Mouse (Mus musculus) brain, embryonic 18.5 days (tissue): ENCODE measurements at regions not wholly inside any gene's neighbourhood (a gene's known extent, or its start where the extent isn't known, plus 50 kb on each side); places are given as distances from the start of the nearest gene placed in this dataset.
A peak's percentile ranks its signal among the peaks of the same experiment; 100 is the strongest.

Experiments
- DNase-seq: peaks from one replicate; pipeline ENCODE4 v3.0.0-alpha.2; 2012; ENCODE audit warnings: low read depth, low spot score

DNA sequence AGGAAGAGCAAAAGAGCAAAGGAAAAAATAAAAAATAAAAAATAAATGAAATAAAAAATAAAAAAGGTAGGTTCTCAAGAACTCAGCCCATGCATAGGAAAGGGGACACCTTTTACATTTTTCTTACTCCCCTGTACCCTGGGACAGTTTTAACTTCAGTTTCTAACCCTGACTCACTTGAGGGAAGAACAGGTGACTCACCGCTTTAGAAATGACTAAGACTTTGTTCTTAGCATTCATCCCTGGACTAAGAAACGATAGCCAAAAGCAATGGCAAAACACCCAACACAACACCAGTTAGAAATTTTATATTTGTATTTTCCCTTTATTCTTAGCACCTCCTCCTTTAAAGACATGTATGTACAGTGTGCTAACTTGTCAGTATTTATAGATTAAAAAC, 161.5 kb upstream of the Samsn1 start:
- DNase-seq, result no peak

DNA sequence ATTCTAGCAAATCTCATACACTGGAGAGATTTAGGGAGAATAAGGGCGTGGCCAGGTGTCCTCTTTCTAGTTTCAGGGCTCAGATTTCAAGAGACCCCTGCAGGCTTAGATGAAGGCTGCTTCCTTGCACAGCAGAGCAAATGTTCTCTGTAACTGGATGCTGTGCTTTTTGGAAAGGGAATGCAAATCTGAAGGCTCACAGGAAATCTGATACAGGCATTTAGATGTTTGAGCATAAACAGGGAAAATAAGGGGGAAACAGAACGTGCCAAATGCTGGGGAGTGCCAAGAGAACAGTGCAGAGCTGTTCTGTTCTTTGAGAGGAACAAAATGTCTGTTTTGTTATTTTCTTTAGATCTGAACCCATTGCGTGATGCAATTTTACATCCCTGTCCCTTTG, 161.0 kb upstream of the Samsn1 start:
- peak; percentile 28 for DNase-seq

DNA sequence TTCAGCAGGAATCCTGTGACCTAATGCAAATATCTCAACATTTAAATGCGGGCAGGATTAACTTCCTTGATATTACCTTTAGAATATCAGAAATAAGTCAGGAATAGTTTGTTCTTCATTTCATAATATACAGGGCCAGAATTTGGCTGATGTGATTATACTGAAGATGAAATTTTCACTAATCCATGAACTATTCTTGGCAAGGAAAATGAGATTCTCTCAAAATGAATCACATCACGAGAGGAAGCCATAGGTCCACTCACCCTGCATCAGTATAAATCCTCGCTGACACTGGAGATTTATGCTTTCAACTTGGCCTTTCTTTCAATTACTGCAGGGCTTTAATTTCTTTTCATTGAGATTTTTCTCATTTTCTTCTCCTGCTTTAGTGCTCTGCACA, 159.5 kb upstream of the Samsn1 start:
- no peak for DNase-seq

DNA sequence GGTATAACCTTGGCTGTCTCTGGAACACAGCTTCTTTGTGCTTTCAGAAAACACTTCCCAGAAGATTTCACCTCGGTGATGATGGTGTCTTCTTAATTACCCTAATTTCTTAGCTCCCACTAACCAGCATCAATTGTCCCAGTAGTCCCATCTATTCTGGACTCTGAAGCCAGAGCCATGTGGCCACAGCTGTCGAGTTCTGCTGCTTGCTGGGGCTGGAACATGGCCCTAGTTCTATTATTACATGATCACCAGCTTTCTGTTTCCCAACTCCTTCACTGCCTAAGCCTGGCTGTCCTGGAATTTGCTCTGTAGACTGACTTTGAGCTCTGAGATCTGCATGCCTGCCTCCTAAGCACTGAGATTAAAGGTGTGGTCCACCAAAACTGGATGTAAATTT, 145.6 kb upstream of the Samsn1 start:
- DNase-seq, result no peak

DNA sequence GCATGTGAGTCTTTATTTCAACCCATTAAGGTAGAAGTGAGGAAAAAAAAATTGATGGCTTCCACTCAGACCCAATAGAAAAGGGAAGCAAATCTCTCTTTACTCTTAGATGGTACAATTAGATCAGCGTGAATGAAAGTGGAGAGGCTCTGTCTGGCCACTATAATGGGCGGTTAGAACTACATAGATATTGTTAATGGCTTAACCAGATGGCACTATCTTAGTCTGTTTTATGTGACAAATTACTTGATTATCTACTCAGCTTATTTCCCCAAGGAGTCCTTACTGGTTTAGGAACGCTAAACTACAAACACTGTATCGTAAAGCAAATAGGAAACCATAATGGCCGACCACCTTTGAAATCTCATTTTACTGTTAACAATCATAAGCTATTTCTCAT, 138.8 kb upstream of the Samsn1 start:
- no peak for DNase-seq

DNA sequence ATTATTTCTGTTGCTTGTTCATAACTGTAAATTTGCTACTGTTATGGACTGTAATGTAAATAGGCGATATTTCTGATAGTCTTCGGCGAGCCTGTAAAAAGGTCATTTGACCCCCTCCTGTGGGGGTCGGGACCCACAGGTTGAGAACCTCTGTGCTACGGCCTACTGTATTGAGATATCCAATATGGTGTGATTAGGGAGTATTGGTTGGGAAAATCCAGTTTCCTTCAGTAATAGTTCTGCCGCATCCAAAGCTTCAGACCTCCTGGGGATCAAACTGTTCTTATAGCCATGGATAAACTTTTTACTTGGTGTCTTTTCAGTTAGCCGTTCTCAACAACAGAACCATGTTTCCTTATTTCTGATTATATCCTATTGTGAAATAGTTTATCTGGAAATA, 136.5 kb upstream of the Samsn1 start:
- no peak for DNase-seq

DNA sequence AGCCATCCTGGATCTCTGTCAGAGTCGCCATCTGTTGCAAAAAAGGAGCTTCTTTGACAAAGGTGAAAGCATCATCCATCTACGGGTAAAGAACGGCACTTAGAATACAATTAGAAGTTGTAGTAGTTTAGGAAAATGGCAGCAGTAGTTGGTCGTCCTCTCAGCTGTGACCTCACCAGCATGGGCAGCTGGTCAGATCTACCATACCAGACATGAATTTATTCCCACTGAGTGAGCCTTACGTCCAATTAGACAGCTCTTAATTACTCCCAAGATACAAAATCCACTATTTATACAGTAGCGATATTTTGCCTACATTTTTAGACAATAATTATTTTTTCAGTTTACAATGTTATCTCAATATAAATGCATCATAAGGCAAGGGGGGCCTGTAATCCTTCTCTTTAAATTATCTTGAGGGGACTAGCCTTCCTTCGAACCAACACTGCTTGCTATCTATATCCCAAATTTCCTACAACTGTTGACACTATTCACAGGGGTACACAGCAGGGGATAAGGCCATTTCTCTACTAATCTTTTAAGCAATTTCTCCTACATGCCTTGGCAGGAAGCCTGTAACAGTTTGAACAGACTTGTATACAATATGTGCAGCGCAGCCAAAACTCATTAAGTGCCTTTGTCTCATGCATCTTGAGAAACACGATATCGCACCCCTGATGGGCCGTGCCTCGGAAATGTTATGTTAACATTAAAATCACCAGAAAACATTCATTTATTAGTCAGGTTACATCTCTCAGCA, 131.9 kb upstream of the Samsn1 start:
- peak; percentile 32 for DNase-seq

DNA sequence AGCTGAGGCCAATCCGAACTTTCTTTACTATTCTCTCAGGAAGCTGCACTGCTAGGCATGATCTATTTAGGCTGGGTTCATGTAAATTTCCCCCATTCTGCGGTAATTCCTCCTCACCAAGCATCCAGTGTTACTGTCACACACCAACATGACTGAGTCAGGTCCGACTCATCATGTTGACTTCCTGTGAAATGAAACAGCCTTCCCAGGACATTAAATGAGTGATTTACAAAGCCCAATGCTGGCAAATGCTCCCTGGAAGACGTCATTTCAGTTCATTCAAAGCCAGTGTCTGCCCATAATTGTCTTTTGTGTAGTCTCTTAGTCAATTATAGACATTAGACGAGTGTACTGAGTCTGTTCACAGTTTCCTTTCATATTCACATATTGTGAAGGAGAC, 127.5 kb upstream of the Samsn1 start:
- no peak for DNase-seq

DNA sequence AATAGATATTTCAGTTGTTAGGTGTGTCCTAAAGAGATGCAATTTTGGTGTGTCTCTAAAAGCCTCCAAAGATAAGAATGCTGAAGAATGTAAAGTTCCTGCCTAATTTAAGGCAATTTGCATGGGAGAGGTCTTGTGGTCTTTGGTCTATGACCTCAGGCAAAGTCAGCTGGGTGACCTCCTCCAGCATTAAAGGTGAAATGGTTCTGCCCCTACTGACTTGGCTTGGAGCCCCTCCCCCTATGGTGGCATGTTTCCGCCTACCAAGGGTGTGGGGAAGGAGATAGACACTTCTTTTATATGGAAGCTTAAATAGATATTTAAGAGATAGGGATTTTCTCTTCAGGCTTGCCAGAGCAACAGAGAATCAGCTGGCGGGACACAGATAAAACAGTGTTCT, 111.8 kb upstream of the Samsn1 start:
- no peak for DNase-seq

DNA sequence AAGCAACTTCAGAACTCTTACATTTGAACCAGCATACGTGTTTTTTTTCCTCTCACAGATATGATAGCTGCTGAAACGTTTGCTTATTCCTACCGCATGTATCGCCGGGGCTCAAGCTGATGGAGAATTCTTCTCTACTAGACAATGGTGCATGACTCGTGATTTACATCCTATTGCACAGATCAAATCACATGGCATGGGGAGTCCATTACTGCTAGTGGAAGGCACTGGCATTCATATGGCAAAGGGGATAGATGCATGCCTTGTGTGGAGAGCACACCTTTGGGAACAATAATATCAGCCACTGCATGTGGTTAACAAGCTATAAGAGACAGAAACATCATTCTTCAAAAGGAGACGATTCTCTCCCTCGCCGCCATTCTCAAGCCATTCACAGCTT, 108.4 kb upstream of the Samsn1 start:
- no peak for DNase-seq

DNA sequence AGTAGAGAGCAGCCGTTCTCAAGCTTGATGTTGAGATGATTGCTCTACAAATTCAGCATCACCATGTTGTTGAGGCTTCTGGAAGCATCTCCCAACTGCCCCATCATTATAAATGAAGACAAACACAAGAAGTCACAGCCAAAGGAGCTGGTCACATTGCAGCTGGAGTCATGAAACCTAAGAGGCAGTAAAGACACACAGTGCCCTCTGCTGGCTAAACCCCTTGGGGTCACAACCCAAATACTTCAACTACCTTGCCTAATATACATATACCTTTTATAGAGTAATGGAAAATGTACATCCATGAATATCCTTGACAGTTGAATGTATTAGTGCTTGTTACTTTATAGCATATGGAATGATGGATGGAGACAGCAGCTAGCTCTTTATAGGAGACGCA, 107.9 kb upstream of the Samsn1 start:
- no peak for DNase-seq

DNA sequence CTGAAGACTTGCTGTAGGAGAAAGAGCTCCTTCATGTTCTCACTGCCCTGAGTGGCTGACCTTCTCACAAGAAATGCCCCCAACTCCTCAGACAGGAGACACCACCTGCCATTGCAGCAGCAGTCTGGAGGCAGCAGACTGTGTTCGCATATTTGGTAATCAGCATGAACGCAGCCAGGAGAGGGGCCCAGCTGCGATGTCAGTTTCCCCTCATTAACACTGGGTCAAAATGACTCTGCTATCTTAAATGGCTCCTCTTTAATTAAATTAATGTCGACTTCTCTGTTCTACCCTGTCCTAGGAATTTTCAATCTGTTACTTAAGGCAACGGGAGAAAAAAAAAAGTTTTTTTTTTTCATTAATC, 100.9 kb upstream of the Samsn1 start:
- DNase-seq, result no peak

DNA sequence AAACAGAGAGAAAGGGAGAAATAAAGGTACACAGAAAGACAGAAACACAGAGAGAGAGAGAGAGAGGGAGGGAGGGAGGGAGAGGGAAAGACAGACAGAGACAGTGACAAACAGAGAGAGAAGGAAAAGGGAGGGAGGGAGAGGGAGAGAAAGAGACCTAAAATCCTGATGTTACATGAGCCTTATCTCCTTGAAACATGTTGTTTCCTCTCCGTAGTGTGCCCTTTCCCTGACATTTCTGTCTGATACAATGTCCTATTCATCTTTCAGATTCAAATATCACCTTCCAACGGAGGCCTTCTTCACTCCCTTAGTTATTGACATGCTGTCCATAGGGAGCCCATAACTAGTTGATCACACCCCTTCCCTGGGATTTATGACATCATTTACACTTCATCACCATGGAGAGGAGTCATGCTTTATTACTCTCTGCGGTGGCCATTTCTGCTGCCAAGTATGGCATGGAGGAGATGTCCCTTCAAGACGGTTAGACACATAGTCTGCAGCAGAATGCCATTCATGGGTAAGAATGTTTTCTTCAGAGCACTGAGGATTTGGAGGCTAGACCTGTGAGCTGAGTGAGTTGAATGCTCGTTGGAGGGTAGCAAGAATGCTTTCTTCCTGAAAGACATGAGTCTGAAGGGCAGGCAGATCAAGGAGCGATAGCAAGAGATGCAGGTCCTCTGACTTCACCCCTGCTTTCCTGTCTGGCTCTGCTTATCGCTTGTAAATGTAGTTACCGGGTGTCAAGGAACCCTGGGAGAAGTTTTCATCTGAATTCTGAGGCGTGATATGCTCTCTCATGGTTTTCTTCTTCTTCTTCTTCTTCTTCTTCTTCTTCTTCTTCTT, 100.3 kb upstream of the Samsn1 start:
- DNase-seq, result no peak

DNA sequence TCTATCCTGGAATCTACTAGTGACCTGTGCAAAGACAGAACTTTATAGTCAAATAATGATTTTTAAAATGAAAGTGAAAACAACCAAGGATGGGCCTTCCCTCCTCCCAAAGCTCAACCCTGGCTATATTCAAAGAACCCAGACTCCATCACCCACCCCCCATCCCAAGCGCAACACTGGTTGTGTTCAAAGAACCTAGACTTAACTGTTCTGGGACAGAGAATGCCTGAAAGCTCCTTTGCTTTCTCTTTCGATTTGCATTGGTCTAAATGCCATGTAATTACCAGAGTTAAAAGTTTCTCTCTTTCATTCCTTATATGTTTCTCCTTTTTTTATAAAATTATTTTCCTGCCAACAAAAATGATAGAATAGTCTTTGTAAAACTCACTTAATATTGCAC, 98.6 kb upstream of the Samsn1 start:
- no peak for DNase-seq

DNA sequence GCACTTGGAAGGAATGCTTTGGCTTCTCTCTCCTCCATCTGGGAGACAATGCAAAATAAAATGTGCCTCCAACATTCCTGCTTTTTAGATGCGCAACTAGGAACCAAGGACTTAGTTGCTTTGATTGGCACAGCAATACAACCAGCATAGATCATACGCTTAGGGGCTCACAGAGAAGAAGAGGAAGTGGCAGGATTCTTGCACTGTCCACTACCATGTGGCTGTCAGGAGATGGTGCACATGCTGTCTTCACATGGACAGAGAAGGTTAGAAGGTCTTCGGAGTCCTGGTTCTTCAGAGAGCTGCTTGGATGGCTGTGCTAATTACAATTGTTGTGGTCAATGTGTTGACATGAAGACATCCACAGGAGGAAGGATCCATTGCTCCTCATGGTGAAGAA, 88.3 kb upstream of the Samsn1 start:
- no peak for DNase-seq

DNA sequence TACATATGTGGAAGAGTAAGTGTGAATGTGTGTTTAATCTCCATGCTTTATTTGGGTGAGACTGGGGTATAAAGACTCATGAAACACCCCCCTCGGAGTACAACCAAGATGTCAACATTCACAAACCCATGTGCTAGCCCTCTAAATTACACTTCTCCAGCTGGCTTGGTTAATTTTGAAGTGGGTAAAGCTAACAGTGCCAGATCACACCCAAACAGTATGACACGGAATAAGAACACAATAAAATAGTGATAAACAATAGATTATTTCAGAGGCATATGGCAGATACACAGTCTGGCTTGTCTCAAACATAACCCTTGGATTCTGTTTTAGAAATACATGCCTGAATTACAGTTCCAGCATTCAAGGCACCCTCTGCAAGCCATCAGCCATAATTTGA, 86.4 kb upstream of the Samsn1 start:
- DNase-seq, result no peak

DNA sequence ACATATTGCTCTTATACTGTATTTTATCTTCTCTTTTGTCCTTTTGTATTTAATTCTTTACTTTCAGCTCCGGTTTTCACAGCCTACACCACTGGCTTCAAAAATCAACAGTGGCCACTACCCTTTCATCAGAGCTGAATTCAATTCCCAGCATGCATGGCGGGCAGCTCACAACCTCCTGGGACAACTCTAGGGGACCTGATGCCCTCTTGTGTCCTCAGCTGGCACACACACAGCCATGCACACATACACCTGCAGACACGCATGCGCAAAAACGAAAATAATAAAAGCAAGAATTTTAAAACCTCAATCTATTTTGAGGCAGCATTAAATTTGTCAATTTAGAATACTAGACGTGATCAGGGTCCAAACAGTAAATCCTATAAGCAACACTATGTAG, 82.6 kb upstream of the Samsn1 start:
- DNase-seq, result no peak

DNA sequence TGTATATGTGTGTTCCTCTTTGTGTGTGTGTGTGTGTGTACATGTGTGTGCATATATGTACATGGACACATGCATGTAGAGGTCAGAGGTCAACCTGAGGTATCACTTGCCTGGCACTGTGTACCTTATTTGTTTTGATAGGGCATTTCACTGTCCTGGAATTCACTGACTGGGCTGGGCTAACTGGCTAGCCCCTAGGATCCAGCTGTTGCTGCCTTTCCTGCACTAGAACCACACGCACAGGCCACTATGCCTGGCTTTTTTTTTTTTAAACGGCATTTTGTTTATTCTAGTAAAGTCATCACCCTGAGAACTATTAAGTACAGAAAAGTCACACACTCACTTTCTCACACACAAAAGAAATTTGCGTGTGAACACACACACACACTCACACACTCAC, 79.7 kb upstream of the Samsn1 start:
- no peak for DNase-seq

DNA sequence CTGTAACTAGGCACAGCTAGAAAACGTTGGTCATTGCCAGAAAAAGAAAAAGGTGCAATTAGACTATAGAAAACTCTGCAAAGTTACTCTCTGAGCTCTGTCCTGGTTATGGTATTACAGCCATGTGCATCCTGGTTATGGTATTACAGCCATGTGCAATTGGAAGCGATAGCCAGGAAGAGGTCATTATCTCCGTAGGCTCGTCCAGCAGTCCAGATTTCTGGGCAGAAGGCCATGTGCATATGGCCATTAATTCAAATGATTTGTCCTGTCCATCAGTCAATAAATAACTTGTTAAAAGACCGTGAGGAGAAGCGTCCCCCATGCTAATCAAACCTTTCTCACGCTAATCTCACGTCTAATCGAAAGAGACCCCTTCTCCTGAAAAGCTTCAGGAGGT, 75.7 kb upstream of the Samsn1 start:
- no peak for DNase-seq

DNA sequence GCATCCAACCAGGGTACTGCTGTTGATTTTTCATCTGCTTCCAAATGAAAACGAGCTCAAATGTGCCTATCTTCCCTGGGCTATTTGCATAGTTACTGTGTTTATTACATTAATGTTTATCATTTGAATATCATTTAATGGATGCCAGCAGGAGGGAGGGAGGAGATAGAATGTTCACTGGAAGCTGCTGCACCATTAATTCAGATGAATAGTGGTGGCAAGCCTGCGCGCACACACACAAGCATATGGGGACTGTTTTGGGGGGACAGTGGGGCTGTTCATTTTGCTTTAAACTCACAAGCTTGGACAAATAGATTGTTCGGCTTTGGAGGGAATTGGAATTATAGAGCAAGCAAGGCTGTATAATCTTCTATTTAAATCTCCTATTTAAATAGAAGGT, 74.3 kb upstream of the Samsn1 start:
- no peak for DNase-seq

DNA sequence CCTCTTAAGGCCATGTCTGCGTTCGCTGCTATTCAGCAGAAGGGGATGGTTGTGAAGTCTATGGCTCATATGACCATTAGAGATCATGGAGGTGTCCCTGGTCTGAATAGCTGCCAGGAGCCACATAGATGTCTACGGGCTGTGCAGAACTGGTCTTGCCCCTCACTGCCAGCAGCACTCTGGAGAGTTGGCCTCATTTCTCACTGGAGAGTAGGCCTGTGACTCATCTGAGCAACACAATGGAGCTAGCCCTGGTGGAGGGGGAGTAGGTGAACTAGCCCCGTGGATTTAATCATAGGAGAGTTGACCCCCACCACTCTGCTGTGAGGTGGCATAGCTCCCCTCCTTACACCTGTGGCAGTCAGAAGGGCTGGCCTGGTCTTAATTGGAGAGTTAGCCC, 63.3 kb upstream of the Samsn1 start:
- no peak for DNase-seq

DNA sequence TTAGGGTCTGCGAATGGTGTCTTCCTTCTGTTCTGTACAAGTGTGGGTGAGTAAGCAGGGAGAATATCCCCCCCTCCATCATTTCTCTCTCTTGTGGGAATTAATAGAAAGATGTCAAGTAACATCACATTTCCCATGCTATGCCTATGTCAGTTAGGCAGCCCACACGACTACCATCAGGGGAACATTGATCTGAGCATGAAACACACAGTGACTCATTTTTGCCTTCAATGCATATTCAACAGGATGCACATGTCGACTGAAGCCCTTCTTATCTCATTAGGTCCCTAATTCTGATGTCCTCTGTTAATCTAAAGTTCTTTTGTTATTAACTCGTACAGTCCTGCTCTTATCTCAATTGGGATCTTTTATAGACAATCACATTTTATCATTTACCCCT, 60.4 kb upstream of the Samsn1 start:
- no peak for DNase-seq

DNA sequence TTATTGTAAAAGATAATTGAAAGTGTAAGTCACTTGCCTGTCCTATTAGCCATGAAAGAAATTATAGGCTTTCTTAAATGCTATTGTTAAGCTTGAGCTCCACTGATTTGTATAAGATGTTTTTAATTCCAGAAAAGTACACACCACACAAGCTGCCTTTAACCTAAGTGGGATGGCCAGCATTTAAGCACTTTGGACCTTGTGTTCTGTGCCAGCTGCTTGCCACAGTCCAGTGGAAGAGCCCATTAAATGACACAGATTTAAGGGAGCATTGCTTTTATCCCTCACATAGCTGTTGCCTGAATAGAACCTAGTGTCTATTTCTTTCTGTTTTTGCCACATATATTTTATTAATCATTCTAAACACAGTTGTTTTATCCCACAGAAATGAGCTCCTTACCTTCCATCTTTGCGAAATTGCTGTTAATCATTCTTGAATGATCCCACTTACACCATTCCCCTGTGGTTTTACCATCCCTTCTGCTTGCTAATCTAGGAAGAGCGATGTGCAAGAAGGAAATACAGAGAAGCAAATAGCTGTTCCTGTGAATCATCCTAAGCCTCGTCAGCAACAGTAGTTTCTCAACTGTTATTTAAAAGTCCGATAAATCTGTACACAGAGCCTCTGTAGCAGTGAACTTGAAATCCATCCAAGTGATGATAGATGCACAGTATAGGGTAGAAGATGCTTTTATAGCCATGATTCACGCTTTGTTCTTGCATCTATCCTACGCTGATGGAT, 57.9 kb upstream of the Samsn1 start:
- no peak for DNase-seq
